Mouse (Mus musculus) liver, postnatal 0 days (tissue): ENCODE data around the gene Aldh1l1. TPM values are rescaled to one million over a fixed set of nuclear protein-coding genes. Genes with fewer than 3 reads are reported as not detected.

Source experiments
- ATAC-seq: fragments of 200-750 bp; cut with Nextera tagmentation; 2 replicates; pipeline ENCODE4 v1.8.0; 2017; ENCODE audit warnings: mild to moderate bottlenecking, moderate library complexity
- DNase-seq: peaks from one replicate; pipeline ENCODE4 v3.0.0-alpha.2; 2016
- H3K27ac ChIP-seq: fragments of 300-500 bp; sonication (generic); 2 replicates; pipeline ENCODE4 v1.5.1; 2014; ENCODE audit warnings: antibody characterized with exemption, moderate library complexity, mild to moderate bottlenecking, low read depth
- H3K27me3 ChIP-seq: fragments of 300-500 bp; sonication (generic); 2 replicates; pipeline ENCODE4 v1.6.1; 2014; ENCODE audit warnings: low read length, control low read depth, mixed read lengths; ENCODE audit not compliant: insufficient read depth
- H3K36me3 ChIP-seq: fragments of 300-500 bp; sonication (generic); replicated peaks from 2 replicates; pipeline ENCODE4 v1.6.1; 2014; ENCODE audit warnings: mild to moderate bottlenecking, control low read depth, low read length, moderate library complexity, mixed read lengths; ENCODE audit not compliant: insufficient read depth
- H3K4me1 ChIP-seq: fragments of 300-500 bp; sonication (generic); 2 replicates; pipeline ENCODE4 v1.6.1; 2014; ENCODE audit warnings: antibody characterized with exemption, mild to moderate bottlenecking, control low read depth; ENCODE audit not compliant: insufficient read depth
- H3K4me2 ChIP-seq: fragments of 300-500 bp; sonication (generic); 2 replicates; pipeline ENCODE4 v1.6.1; 2014; ENCODE audit warnings: low read depth, mild to moderate bottlenecking, low read length, moderate library complexity, mixed read lengths
- H3K4me3 ChIP-seq: fragments of 300-500 bp; sonication (generic); 2 replicates; pipeline ENCODE4 v1.5.1; 2014; ENCODE audit warnings: low read depth, low read length
- H3K9ac ChIP-seq: fragments of 300-500 bp; sonication (generic); replicated peaks from 2 replicates; pipeline ENCODE4 v1.6.1; 2014; ENCODE audit warnings: mild to moderate bottlenecking, moderate library complexity
- H3K9me3 ChIP-seq: fragments of 300-500 bp; sonication (generic); 2 replicates; pipeline ENCODE4 v1.6.1; 2016; ENCODE audit warnings: mild to moderate bottlenecking, control low read depth, low read length, mixed read lengths
- CTCF ChIP-seq: sonication (generic); IDR thresholded peaks from 2 replicates; pipeline ENCODE4 v1.5.1; 2016; ENCODE audit warnings: antibody characterized with exemption, low read depth
- EP300 ChIP-seq: IDR thresholded peaks from 2 replicates; pipeline ENCODE4 v1.6.1; 2016; ENCODE audit warnings: antibody characterized with exemption, low read depth, mild to moderate bottlenecking
- WGBS: fragments of 180-500 bp; shearing (Covaris S2); extraction: QIAGEN DNeasy Blood & Tissue Kit; methylation state at CpG from one replicate; pipeline ENCODE4 v1.1.7; 2014; ENCODE audit not compliant: insufficient replicate concordance; 5-methylcytosine and 5-hydroxymethylcytosine counted together
- polyA plus RNA-seq: library from polyadenylated mRNA; unstranded; fragments of >200 nt; fragmentation: Nextera tagmentation; extraction: Ambion mirVana; gene quantifications from 2 replicates; pipeline ENCODE4 v1.2.1, GENCODE M21; 2015

Gene Aldh1l1
- polyA plus RNA-seq, 1 experiment from 2014 or later = 114 TPM

DNA sequence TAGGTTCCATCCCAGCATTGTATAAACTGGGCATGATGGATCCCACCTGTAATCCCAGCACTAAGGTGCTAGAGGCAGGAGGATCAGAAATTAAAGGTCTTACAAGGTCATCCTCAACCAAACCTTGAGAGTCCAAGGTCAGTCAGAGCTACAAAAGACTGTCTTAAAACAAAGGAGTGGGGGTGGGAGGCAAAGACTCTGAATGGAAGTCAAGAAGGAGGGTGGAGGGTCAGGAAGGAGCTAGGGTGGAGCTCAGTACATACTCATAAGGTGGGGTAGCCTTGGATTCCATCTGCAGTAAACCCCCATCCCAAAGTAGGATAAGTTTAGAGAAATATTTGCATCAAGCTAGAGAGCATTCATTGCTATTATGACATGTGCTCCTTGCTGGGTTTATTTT lies 33.6 kb upstream of the Aldh1l1 start:
- no peaks in the 10 kb centered on the region for H3K36me3 ChIP-seq
- peaks cover 2% of the 10 kb centered on the region; the same call in 1 of the 2 replicates for H3K4me1 ChIP-seq
- H3K4me3 ChIP-seq = no peak overlapping the region
- H3K27me3 ChIP-seq = no peaks in the 10 kb centered on the region
- ATAC-seq (no peak), DNase-seq (no peak)
- TF ChIP-seq CTCF (no peak), EP300 (no peak)
- no peaks in the 10 kb centered on the region for H3K9me3 ChIP-seq
- H3K27ac ChIP-seq = no peak overlapping the region
- no peak overlapping the region for H3K4me2 ChIP-seq
- no peak overlapping the region for H3K9ac ChIP-seq

GRCm38 (mm10) chr6:90453751-90454150 lies 32.5 kb upstream of the Aldh1l1 start:
- Histone ChIP-seq H3K4me1 (peaks cover 2% of the 10 kb centered on the region; the same call in 1 of the 2 replicates), H3K9ac (no peak overlapping the region), H3K27me3 (no peaks in the 10 kb centered on the region), H3K4me3 (no peak overlapping the region), H3K36me3 (no peaks in the 10 kb centered on the region), H3K4me2 (no peak overlapping the region), H3K27ac (no peak overlapping the region), H3K9me3 (no peaks in the 10 kb centered on the region)
- WGBS = 69% methylated on average over 5 of the region's 5 CpGs
- TF ChIP-seq CTCF (no peak), EP300 (no peak)
- ATAC-seq (no peak), DNase-seq (no peak)

DNA sequence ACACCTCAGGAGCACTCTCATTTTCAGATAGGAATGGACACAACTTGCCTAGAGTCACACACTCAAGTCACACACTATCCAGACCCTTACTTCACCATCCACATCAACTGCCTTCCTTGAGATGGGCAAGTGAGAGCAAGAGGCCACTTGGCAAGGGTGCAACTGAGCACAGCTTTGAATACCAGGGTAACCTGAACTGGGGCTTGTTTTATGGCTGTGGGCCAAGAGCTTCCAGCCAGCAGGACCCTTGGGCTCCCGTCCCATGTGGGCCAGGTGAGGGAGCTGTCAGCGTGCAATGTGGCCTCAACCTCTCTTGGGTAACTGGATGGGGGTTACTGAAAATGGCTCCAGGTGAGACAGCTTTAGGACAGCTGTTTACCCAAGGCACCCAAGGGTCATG lies 28.8 kb upstream of the Aldh1l1 start:
- no peaks in the 10 kb centered on the region for H3K36me3 ChIP-seq
- H3K27me3 ChIP-seq = peaks cover 14% of the 10 kb centered on the region
- H3K4me2 ChIP-seq = no peak overlapping the region
- peaks cover 5% of the 10 kb centered on the region; the same call in 1 of the 2 replicates for H3K4me1 ChIP-seq
- H3K9ac ChIP-seq = no peak overlapping the region
- no peaks in the 10 kb centered on the region for H3K9me3 ChIP-seq
- WGBS = 63% methylated on average over 2 of the region's 2 CpGs
- TF ChIP-seq CTCF (no peak), EP300 (no peak)
- no peak overlapping the region for H3K4me3 ChIP-seq
- DNase-seq = no peak
- no peak overlapping the region for H3K27ac ChIP-seq
- no peak for ATAC-seq

DNA sequence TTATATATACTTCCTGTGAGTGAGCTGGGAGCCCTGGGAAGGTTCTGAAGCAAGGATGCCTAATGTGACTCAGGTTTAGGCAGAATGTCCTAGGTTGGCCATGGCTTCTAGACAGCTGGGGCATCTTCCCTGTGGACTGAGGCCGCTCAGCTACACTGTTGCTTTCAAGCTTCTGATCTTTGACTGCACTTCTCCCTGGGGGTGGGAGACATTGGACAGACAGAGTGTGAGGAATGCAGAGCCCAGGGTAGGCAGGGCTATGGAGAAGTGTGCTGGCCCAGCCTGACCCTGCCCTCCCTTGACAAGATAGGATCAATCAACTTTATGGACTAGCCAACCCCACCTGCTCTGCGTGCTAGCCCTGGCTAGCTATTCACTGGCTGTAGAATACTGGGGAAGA lies 25.0 kb upstream of the Aldh1l1 start:
- no peak for TF ChIP-seq EP300
- no peak for TF ChIP-seq CTCF
- Histone ChIP-seq H3K27me3 (peaks cover 26% of the 10 kb centered on the region), H3K9me3 (no peaks in the 10 kb centered on the region), H3K9ac (no peak overlapping the region; the same call in 1 of the 2 replicates), H3K36me3 (no peaks in the 10 kb centered on the region), H3K4me3 (no peak overlapping the region), H3K27ac (0 out of 2 replicates have a peak overlapping the region, but pooled peaks have one; percentile 99), H3K4me1 (peaks cover 8% of the 10 kb centered on the region; the same call in 1 of the 2 replicates), H3K4me2 (0 out of 2 replicates have a peak overlapping the region, but pooled peaks have one; percentile 74)
- no peak for ATAC-seq
- WGBS = 54% methylated on average over 2 of the region's 2 CpGs
- no peak for DNase-seq

DNA sequence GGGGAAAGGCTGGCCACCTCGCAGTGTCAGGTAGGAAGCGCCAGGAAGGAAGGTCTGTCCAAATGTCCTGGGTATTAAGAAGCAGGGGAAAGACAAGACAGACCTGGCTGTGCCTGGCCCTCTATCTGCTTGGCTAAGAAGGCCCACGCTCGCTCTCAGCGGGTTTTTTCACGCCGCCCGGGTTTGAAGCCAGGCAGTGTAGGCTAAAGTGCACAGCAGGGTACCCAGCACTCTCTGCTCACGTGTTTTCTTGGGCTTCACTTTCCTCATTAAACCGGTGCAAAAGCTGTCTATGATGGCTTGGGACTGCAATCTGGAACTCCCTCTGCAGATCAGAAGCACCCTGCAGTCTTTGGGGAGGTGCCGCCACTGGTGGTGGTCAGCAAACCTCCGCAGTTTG lies 24.5 kb upstream of the Aldh1l1 start:
- ATAC-seq (no peak), DNase-seq (no peak)
- WGBS = 21% methylated on average over 12 of the region's 12 CpGs
- TF ChIP-seq EP300 = no peak
- no peak for TF ChIP-seq CTCF
- peaks cover 26% of the 10 kb centered on the region for H3K27me3 ChIP-seq
- peak overlapping the region; percentile 99 for H3K27ac ChIP-seq
- H3K4me1 ChIP-seq = peaks cover 8% of the 10 kb centered on the region; the same call in 1 of the 2 replicates
- peak overlapping the region; percentile 63 for H3K4me3 ChIP-seq
- H3K9ac ChIP-seq = peak overlapping the region; percentile 81
- no peaks in the 10 kb centered on the region; the same call in none of the 2 replicates for H3K36me3 ChIP-seq
- peak overlapping the region; percentile 74 for H3K4me2 ChIP-seq
- no peaks in the 10 kb centered on the region for H3K9me3 ChIP-seq

GRCm38 (mm10) chr6:90462181-90462706 lies 24.0 kb upstream of the Aldh1l1 start, which contains the start of gene Klf15:
TSS of gene Klf15 (plus strand) at chr6:90462576.
- Histone ChIP-seq H3K27me3 (peaks cover 26% of the 10 kb centered on the region), H3K9ac (peak within 1 kb of the TSS; percentile 81), H3K27ac (peak within 1 kb of the TSS; percentile 99), H3K4me2 (peak within 1 kb of the TSS; percentile 74), H3K36me3 (no peaks in the 10 kb centered on the region; the same call in none of the 2 replicates), H3K9me3 (no peaks in the 10 kb centered on the region), H3K4me1 (peaks cover 8% of the 10 kb centered on the region; the same call in 1 of the 2 replicates), H3K4me3 (peak within 1 kb of the TSS; percentile 63)
- TF ChIP-seq CTCF (no peak), EP300 (no peak)
- WGBS = under 1% methylated on average over 43 of the region's 70 CpGs
- DNase-seq (peak; percentile 78), ATAC-seq (peak; percentile 50)
